Mouse (Mus musculus): Measurements from ENCODE around the gene Atoh8.

- TF ChIP-seq POLR2A (IDR thresholded peaks at IDR 0.05; ENCODE audit: low read depth, low read length) = no peak
- TF ChIP-seq CTCF (conservative IDR thresholded peaks at IDR 0.05 in 1 of 2, IDR thresholded peaks at IDR 0.05 in 1 of 2; ENCODE audit: low read depth in 2 of 2, low read length in 2 of 2) = no peak
- no peak for TF ChIP-seq TCF12 (IDR thresholded peaks at IDR 0.05; ENCODE audit: low read depth, low read length)
- no peak for TF ChIP-seq MYC (IDR thresholded peaks at IDR 0.05; ENCODE audit: low read depth, low read length)
- no peak for TF ChIP-seq EP300 (IDR thresholded peaks at IDR 0.05; ENCODE audit: low read length)
- no peak for TF ChIP-seq NRF1 (IDR thresholded peaks at IDR 0.05; ENCODE audit: low read depth, low read length)
- no peak for TF ChIP-seq ZKSCAN1 (IDR thresholded peaks at IDR 0.05; ENCODE audit: borderline replicate concordance, low read depth, low read length)
Observed at GRCm38 (mm10) chr6:72261683-72262320, 26.4 kb upstream of the Atoh8 start.

Measured in CH12.LX (cell line).